Mouse (Mus musculus) cerebellum, adult (tissue): ENCODE results near the gene Coq6.
A peak's percentile ranks its signal among the peaks of the same experiment; 100 is the strongest.

ENCODE experiments used
- ATAC-seq: cut with Nextera tagmentation; 2 replicates; pipeline ENCODE4 v1.9.2; 2017; ENCODE audit warnings: mild to moderate bottlenecking, moderate library complexity, mixed read lengths; ENCODE audit not compliant: insufficient number of reproducible peaks, low FRiP score, low TSS enrichment

Gene Coq6

GRCm38 (mm10) chr12:84392681-84393080 lies 31.2 kb downstream of the Coq6 start:
- ATAC-seq, result no peak

- ATAC-seq, result no peak
Observed at GRCm38 (mm10) chr12:84393847-84394246, 32.4 kb downstream of the Coq6 start.

DNA sequence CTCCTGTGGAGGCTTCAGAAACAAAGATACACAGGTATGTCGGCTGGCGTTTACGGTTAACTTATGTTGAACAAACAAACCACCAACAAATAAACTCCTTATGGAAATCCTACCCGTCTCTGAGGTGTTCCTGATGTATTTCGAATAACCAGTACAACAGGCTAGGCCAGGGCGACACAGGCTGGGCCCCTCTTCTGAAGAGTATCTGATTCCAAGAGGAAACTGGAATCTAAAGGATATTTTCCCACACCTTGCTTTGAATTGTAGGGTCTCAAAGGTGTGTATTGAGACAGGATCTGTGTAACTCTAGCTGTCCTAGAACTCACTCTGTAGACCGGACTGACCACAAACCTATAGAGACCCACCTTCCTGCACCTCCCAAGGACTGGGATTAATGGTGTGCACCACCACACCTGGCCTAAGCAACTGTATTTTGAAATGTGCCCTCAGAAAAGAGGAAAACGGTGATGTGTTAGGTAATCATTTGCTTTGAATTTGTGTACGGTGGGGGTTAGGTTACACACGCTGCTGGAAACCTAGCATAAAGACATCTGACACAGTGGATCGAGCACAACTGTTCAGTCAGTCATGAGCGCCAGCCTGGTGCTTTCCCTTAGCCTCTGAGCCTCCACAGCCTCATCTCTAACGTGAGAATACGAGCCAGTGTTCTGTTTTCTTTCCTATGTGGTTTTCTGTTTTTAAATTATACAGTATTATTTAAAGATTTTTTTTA lies 35.7 kb downstream of the Coq6 start:
- no peak for ATAC-seq

GRCm38 (mm10) chr12:84397685-84398084 lies 36.2 kb downstream of the Coq6 start:
- no peak for ATAC-seq

GRCm38 (mm10) chr12:84398629-84399028 lies 37.2 kb downstream of the Coq6 start:
- no peak for ATAC-seq

- ATAC-seq, result no peak
Observed at GRCm38 (mm10) chr12:84399135-84399534, 37.7 kb downstream of the Coq6 start.

- ATAC-seq, result no peak
Observed at GRCm38 (mm10) chr12:84399663-84400062, 38.2 kb downstream of the Coq6 start.

GRCm38 (mm10) chr12:84400068-84400467 lies 38.6 kb downstream of the Coq6 start:
- no peak for ATAC-seq

- ATAC-seq, result no peak
Observed at GRCm38 (mm10) chr12:84400653-84401052, 39.2 kb downstream of the Coq6 start.

- ATAC-seq, result no peak
Observed at GRCm38 (mm10) chr12:84402923-84403322, 41.5 kb downstream of the Coq6 start.

DNA sequence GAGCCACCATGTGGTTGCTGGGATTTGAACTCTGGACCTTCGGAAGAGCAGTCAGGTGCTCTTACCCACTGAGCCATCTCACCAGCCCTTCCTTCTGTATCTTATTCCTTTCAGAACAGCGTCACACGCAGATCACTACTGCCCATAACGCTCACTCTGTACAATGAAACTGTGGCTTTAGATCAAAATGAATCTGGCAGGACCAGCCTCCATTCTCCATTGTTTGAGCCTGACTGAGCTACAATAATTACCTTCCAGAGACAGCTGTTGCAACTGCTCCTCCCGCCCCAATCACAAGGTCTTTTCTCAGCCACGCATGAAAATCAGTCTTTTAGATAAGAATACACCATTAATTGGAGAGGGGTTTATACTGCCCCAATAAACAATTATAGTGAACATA lies 43.1 kb downstream of the Coq6 start:
- ATAC-seq, result no peak

DNA sequence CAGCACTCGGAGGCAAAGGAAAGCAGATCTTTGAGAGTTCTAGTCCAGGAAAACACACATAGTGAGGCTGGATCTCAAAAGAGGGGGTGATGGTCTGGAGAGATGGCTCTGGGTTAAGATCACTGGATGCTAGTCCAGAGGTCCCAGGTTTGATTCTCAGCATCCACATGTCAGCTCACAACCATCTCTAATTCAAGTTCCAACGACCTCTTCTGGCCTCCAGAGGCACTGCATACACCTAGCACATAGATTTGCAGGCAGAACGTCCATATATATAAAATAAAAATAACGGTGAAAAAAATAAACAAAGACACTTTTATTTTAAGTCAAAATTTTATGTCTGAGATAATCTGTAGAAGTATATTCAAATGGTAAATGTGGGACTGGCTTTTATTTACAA lies 45.8 kb downstream of the Coq6 start:
- no peak for ATAC-seq

DNA sequence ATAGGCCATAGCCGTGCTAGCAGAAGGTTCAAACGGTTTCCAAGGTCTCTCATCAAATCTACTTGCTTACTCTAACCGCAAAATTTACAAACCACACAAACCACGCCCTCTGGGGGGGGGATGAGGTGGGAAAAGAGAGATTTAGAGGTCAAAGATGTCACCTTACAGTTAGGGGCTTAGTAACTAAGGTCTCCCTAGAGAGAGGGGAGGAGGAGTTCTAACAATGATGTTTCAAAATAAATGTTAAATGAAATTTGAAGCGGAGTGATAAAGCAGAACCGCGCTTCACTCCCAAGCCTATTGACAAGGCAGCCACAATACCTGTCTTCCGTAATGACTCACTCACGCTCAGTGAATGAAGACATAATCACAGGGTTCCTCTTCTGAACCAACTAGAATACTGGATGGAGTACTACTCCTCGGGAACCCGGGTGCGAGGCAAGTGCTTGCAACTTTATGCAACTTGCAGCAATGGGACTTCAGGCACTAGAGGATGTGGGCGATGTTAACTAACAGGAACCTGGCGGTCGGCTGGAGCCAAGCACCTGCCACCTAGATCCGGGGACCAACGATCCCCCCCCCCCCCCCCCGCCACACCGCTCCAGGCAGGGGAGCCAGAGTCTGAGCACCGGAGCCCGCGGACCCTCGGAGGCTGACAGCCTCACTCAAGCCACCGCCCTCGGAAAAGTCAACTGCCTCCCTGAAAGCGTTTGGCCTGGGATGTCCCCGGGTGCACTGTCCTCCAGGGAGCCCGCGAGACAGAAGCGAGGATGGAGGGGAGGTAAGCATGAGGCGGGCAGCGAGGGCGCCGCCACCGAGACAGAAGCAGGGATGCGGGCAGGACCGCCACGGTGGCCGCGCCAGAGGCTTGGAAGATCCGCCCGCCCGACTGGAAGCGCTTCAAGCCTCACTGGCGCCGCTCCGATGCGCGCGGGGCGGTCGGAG lies 46.7 kb downstream of the Coq6 start:
- ATAC-seq, result peak; percentile 64

- ATAC-seq, result peak; percentile 92
Observed at GRCm38 (mm10) chr12:84408819-84409507, 47.5 kb downstream of the Coq6 start, which contains the start of the genes Entpd5 and Bbof1. Gene Entpd5, minus strand, starts transcription at chr12:84409029. Gene Bbof1, plus strand, starts transcription at chr12:84409071.

DNA sequence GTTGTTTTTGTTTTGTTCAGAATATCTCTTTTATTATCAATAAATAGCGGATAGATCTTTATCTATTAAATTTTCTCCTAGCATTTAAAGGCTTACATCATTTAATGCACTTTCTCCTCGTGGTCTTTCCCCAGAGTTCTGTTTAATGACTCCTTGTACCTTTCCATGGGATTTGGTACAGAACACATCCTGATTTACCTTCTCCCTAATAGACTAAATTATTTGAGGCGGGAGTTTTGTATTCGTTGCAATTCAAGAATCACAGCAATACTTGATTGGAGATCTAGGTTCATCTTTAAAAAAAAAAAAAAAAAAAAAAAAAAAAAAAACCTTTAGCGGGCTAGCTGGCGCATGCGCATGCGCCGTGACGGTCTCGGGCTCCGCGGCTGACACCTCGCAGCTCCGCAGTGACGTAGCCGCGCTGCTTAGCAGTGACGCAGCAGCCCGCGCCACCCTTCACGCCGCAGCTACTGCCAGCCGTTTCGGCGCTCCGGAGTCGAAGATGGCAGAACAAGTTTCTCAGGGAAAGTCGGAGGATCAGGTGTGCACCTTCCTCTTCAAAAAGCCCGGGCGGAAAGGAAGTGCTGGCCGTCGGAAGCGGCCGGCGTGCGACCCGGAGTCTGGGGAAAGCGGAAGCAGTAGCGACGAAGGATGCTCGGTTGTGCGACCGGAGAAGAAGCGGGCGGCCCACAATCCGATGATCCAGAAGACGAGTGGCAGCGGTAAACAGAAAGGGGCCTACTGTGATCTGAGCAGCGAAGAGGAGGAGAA lies 55.6 kb downstream of the Coq6 start, which contains the start of gene Rnf113a2:
TSS of gene Rnf113a2 (plus strand) at position 363 of the 771 bp plus-strand sequence.
- peak; percentile 87 for ATAC-seq

GRCm38 (mm10) chr12:84417605-84417922 lies 56.1 kb downstream of the Coq6 start:
- no peak for ATAC-seq
